Mouse (Mus musculus) kidney, adult 10 weeks (tissue): ENCODE results near the gene Katnbl1. TPM values are rescaled to one million over a fixed set of nuclear protein-coding genes. Genes with fewer than 3 reads are reported as not detected.

Experiments used
- polyA plus RNA-seq: library from polyadenylated mRNA; stranded (reverse); fragments of 350-450 nt; fragmentation: Illumina TruSeq; extraction: RNeasy Lipid Tissue Mini Kit (QIAGEN cat#74804); gene quantifications from one replicate; pipeline ENCODE4 v1.2.3, GENCODE M21; 2014; ENCODE audit warnings: low read depth, low replicate concordance

Gene Katnbl1
- 42.4 TPM for polyA plus RNA-seq

GRCm38 (mm10) chr2:112378973-112379898 lies at the start of gene Katnbl1:
Gene Katnbl1, plus strand, starts transcription at chr2:112379211.

GRCm38 (mm10) chr2:112367726-112368673 lies 11.0 kb upstream of the Katnbl1 start, which contains the start of gene Emc4:
Gene Emc4, minus strand, starts transcription at chr2:112368027.

GRCm38 (mm10) chr2:112454862-112455564 lies 76.0 kb downstream of the Katnbl1 start, which contains the start of gene Emc7:
Gene Emc7, plus strand, starts transcription at chr2:112454997.

Other genes starting within 250 kb of the Katnbl1 start
- gene Olfr1316, start 244.2 kb upstream of the Katnbl1 start, polyA plus RNA-seq, result not detected
- not detected for gene Olfr1317, start 238.9 kb upstream of the Katnbl1 start, polyA plus RNA-seq
- not detected for gene Olfr1318, start 225.0 kb upstream of the Katnbl1 start, polyA plus RNA-seq
- gene Lpcat4, start 139.7 kb upstream of the Katnbl1 start, polyA plus RNA-seq, result not detected
- not detected for gene Nutm1, start 119.9 kb upstream of the Katnbl1 start, polyA plus RNA-seq
- gene Nop10, start 117.3 kb upstream of the Katnbl1 start, polyA plus RNA-seq, result 48.2 TPM
- gene Slc12a6, start 113.4 kb upstream of the Katnbl1 start, polyA plus RNA-seq, result 44.4 TPM
- gene Gm21985, start 112.9 kb upstream of the Katnbl1 start, polyA plus RNA-seq, result 0.40 TPM
- gene Emc4, start 11.2 kb upstream of the Katnbl1 start, polyA plus RNA-seq, result 91.9 TPM
- gene Emc7, start 75.8 kb downstream of the Katnbl1 start, polyA plus RNA-seq, result 82.5 TPM
- not detected for gene Chrm5, start 101.6 kb downstream of the Katnbl1 start, polyA plus RNA-seq
- 7.3 TPM for gene Aven, start 113.8 kb downstream of the Katnbl1 start, polyA plus RNA-seq